Mouse (Mus musculus) stomach, postnatal 0 days (tissue): ENCODE results near the gene Zpbp2.

Experiments used
- CTCF ChIP-seq: IDR thresholded peaks from 2 replicates; pipeline ENCODE4 v1.5.1; 2016; ENCODE audit warnings: antibody characterized with exemption, low read depth, mild to moderate bottlenecking, moderate library complexity
- EP300 ChIP-seq: optimal IDR thresholded peaks from 2 replicates; pipeline ENCODE3; 2016; ENCODE audit warnings: antibody characterized with exemption

DNA sequence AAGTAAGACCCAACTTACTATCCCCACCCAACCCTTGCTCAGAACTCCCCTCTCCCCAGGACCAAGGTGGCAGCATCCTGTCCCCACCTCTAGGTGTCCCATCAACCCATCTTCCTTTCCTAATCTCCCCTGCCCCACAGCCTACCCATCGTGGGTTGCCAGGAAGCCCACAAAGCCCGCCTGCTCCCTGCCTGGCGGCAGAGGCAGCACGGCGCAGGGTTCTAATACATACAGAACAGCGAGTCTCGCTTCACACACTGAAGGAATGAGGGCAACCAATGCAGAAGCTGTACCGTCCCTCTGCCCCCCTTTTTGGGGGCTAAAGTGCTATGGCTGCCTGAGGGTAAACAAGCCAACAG is 31.1 kb downstream of the Zpbp2 start:
- no peak for TF ChIP-seq CTCF
- TF ChIP-seq EP300, result no peak
